Mouse (Mus musculus) liver, embryonic 14.5 days (tissue): ENCODE measurements around the gene Tbc1d14. TPM values are rescaled to one million over a fixed set of nuclear protein-coding genes. Genes with fewer than 3 reads are reported as not detected.

Experiments
- ATAC-seq: fragments of 200-750 bp; cut with Nextera tagmentation; 2 replicates; pipeline ENCODE4 v1.8.0; 2017; ENCODE audit warnings: moderate number of reproducible peaks, mild to moderate bottlenecking, moderate library complexity; ENCODE audit not compliant: insufficient read depth
- DNase-seq, 3 experiments: peaks; one replicate each; pipeline ENCODE4 v3.0.0-alpha.2; 2012 to 2013; ENCODE audit warnings: low read depth in 3 of 3, low spot score in 3 of 3
- H3K27ac ChIP-seq: fragments of 300-500 bp; sonication (generic); 2 replicates; pipeline ENCODE4 v1.5.1; 2014; ENCODE audit warnings: moderate library complexity, mild to moderate bottlenecking, control low read depth, inconsistent platforms
- H3K27me3 ChIP-seq: fragments of 300-500 bp; sonication (generic); 2 replicates; pipeline ENCODE4 v1.6.1; 2014; ENCODE audit warnings: mild to moderate bottlenecking, low read length, moderate library complexity; ENCODE audit not compliant: control insufficient read depth, insufficient read depth
- H3K36me3 ChIP-seq: fragments of 300-500 bp; sonication (generic); replicated peaks from 2 replicates; pipeline ENCODE4 v1.6.1; 2014; ENCODE audit warnings: low read depth; ENCODE audit not compliant: control insufficient read depth, insufficient read depth
- H3K4me1 ChIP-seq, 2 experiments: fragments of 200-500 bp in 1 of 2; fragments of 300-500 bp in 1 of 2; sonication (generic) in 1 of 2; replicated peaks; 2 replicates each; pipeline ENCODE4 v1.6.1; 2012 to 2014; ENCODE audit warnings: antibody characterized with exemption in 1 of 2, inconsistent platforms in 1 of 2, low read length in 1 of 2; ENCODE audit not compliant: control insufficient read depth in 2 of 2, insufficient read depth in 2 of 2
- H3K4me2 ChIP-seq: fragments of 300-500 bp; sonication (generic); 2 replicates; pipeline ENCODE4 v1.6.1; 2014; ENCODE audit warnings: low read depth, mild to moderate bottlenecking, control low read depth, moderate library complexity
- H3K4me3 ChIP-seq, 2 experiments: fragments of 200-500 bp in 1 of 2; fragments of 300-500 bp in 1 of 2; sonication (generic) in 1 of 2; 2 replicates each; pipeline ENCODE4 v1.5.1; 2012 to 2014; ENCODE audit warnings: low read depth in 2 of 2, low read length in 2 of 2, mild to moderate bottlenecking in 2 of 2, control low read depth in 1 of 2, inconsistent platforms in 1 of 2, moderate library complexity in 1 of 2; ENCODE audit not compliant: insufficient read depth in 1 of 2
- H3K9ac ChIP-seq: fragments of 300-500 bp; sonication (generic); replicated peaks from 2 replicates; pipeline ENCODE4 v1.6.1; 2014; ENCODE audit warnings: mild to moderate bottlenecking, control low read depth, moderate library complexity
- H3K9me3 ChIP-seq: fragments of 300-500 bp; sonication (generic); 2 replicates; pipeline ENCODE4 v1.6.1; 2016; ENCODE audit warnings: low read length, mixed read lengths; ENCODE audit not compliant: control insufficient read depth
- CTCF ChIP-seq: IDR thresholded peaks from 2 replicates; pipeline ENCODE4 v1.5.1; 2016; ENCODE audit warnings: antibody characterized with exemption, low read depth, control low read depth
- EP300 ChIP-seq: IDR thresholded peaks from 2 replicates; pipeline ENCODE4 v1.6.1; 2016; ENCODE audit warnings: antibody characterized with exemption, low read depth
- WGBS: fragments of 180-500 bp; shearing (Covaris S2); extraction: QIAGEN DNeasy Blood & Tissue Kit; methylation state at CpG from one replicate; pipeline ENCODE4 v1.1.7; 2014; ENCODE audit not compliant: insufficient replicate concordance; 5-methylcytosine and 5-hydroxymethylcytosine counted together
- polyA plus RNA-seq, 2 experiments: library from polyadenylated mRNA; depleted of rRNA in 1 of 2; stranded (reverse) in 1 of 2; unstranded in 1 of 2; fragments of >200 nt; fragmentation: Nextera tagmentation in 1 of 2; extraction: Ambion mirVana in 1 of 2; gene quantifications; 2 replicates each; pipeline versions ENCODE4 v1.2.1 to v1.2.3; 2012 to 2014

The Tbc1d14 gene
- polyA plus RNA-seq, 2 experiments, result 6.8 to 8.2 TPM

DNA sequence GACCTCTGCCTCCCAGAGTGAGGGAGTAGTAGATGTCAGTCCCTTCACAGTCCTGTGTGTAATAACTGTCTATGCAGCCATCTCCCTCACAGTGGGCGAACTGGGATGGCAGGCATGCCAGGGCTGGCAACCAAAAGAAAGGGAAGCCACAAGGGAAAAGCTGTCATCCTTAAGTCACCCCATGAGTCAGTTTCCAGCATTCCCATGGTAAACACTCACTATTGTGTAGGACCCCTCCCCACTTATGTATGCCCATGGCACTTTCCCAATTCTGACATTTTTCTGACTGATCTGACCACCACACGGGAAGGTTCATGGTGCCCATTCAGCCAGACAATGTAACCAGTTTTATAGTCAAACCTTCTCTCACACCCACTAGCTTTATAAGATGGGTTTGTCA, 132.4 kb downstream of the Tbc1d14 start:
- DNase-seq (no peak), ATAC-seq (no peak)
- H3K4me2 ChIP-seq, result no peak overlapping the region
- no peak overlapping the region for H3K4me3 ChIP-seq
- no peaks in the 10 kb centered on the region for H3K27me3 ChIP-seq
- no peaks in the 10 kb centered on the region for H3K36me3 ChIP-seq
- TF ChIP-seq EP300 (no peak), CTCF (no peak)
- no peak overlapping the region for H3K27ac ChIP-seq
- no peaks in the 10 kb centered on the region for H3K9me3 ChIP-seq
- H3K9ac ChIP-seq, result no peak overlapping the region
- H3K4me1 ChIP-seq, result peaks cover 0 to under 1% of the 10 kb centered on the region in 2 experiments; a peak in 3 of 4 replicates
- 63% methylated on average over 2 of the region's 2 CpGs for WGBS

DNA sequence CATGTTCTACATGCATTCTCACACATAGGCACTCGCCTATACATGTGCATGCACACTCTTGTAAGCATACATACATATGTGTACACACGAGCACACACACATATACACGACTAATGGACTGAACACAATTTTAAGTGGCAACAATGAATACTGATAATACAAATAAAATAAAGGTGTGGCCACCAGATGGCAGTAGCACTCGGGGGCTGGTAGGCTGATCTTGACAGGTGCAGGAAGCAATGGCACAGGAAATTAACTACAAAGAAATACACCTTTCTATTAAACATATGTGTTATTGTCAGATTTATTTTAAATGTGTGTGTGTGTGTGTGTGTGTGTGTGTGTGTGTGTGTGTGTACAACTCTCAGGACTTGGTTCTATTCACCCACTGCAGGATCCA, 134.2 kb downstream of the Tbc1d14 start:
- H3K9me3 ChIP-seq, result no peaks in the 10 kb centered on the region
- no peak overlapping the region for H3K27ac ChIP-seq
- TF ChIP-seq EP300 (no peak), CTCF (peak; percentile 77)
- no peaks in the 10 kb centered on the region for H3K36me3 ChIP-seq
- no peak overlapping the region for H3K9ac ChIP-seq
- no peak for ATAC-seq
- no peak overlapping the region for H3K4me3 ChIP-seq
- no peak for DNase-seq
- WGBS, result 5% methylated on average over 4 of the region's 4 CpGs
- no peak overlapping the region for H3K4me2 ChIP-seq
- no peaks in the 10 kb centered on the region for H3K27me3 ChIP-seq
- H3K4me1 ChIP-seq, result no peaks in the 10 kb centered on the region; a peak in 2 of 4 replicates

DNA sequence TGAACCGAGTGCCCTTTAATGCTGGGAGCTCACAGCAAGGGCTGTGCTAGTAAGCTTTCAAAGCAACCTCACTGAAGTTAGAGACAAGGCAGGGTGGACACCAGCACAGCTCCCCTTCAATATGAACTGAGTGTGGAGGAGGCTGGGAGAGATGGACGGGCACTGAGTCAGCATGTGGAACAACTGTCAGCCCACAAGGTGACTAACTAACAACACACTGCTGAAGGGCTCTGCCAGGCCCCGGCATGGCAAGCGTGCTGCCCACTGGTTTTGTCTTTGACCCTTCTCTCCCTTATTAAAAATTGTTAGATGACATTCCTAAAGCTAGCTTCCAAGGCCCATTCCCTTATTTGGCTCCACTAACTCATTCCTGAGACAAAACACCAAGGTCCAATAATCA, 135.4 kb downstream of the Tbc1d14 start:
- no peak overlapping the region for H3K4me2 ChIP-seq
- H3K9me3 ChIP-seq, result no peaks in the 10 kb centered on the region
- no peaks in the 10 kb centered on the region for H3K36me3 ChIP-seq
- WGBS, result 55% methylated on average over 4 of the region's 4 CpGs
- DNase-seq, result no peak
- H3K4me3 ChIP-seq, result no peak overlapping the region
- no peak for TF ChIP-seq CTCF
- no peaks in the 10 kb centered on the region for H3K27me3 ChIP-seq
- H3K27ac ChIP-seq, result no peak overlapping the region
- no peak overlapping the region for H3K9ac ChIP-seq
- no peaks in the 10 kb centered on the region for H3K4me1 ChIP-seq
- ATAC-seq, result no peak

DNA sequence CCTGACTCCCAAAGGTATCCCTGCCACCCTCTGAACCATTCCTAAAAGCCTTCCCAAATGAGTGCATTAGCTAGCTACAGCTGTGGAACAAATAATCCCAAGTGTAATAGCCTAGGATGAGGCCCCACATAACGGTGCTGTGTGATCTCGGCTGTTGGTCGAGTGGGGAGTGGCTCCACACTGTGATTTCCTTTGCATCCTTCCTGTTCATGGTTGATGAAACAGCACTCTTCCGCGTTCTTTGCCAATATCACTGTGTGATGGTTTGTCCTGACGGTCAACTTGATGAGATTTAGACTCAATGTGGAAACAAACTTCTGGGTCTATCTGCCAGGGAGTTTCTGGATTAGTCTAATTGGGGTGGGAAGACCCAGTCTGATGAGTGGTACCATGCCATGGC, 140.3 kb downstream of the Tbc1d14 start:
- no peaks in the 10 kb centered on the region for H3K9me3 ChIP-seq
- no peak overlapping the region for H3K9ac ChIP-seq
- H3K4me1 ChIP-seq, result 0 out of 4 replicates have a peak, but pooled peaks cover 0 to 2% of the 10 kb centered on the region in 2 experiments
- no peaks in the 10 kb centered on the region for H3K36me3 ChIP-seq
- no peak for TF ChIP-seq CTCF
- TF ChIP-seq EP300, result no peak
- no peak for ATAC-seq
- DNase-seq, result no peak
- WGBS, result 43% methylated on average over 6 of the region's 6 CpGs
- H3K4me2 ChIP-seq, result no peak overlapping the region
- H3K27me3 ChIP-seq, result no peaks in the 10 kb centered on the region
- no peak overlapping the region for H3K27ac ChIP-seq
- H3K4me3 ChIP-seq, result no peak overlapping the region

DNA sequence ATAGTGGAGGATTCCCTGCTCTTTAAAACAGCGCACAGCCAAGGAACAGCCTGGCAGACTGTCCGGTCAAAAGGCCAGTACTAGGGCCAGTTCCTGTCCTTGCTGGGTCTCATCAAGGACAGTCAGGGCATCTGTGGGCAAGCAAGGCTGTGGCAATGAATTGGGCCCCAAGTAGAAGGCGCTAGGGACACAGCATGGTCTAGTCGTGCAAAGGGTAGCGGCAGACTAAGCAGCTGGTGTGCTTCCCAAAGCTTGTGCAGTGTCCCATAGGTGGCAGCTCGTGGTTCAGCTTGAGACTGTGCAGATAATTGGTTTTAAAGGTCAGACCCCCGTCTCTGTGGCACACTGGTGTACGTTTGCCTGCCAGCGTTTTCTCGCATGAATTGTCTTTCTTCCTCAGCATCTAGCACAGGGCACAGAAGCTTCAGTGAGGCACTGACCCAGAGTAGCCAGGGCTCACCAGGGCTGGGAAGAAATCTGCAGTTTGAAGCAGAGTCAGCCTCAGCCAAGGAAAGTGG, 141.1 kb downstream of the Tbc1d14 start:
- 57% methylated on average over 10 of the region's 10 CpGs for WGBS
- DNase-seq (no peak), ATAC-seq (no peak)
- Histone ChIP-seq H3K9ac (no peak overlapping the region), H3K4me3 (no peak overlapping the region), H3K27me3 (no peaks in the 10 kb centered on the region), H3K9me3 (no peaks in the 10 kb centered on the region), H3K36me3 (no peaks in the 10 kb centered on the region), H3K4me1 (0 out of 4 replicates have a peak, but pooled peaks cover 0 to 2% of the 10 kb centered on the region in 2 experiments), H3K27ac (no peak overlapping the region), H3K4me2 (no peak overlapping the region)
- no peak for TF ChIP-seq EP300
- no peak for TF ChIP-seq CTCF
